Mouse (Mus musculus) midbrain, postnatal 0 days (tissue): ENCODE data around the gene Preb. TPM values are rescaled to one million over a fixed set of nuclear protein-coding genes. Genes with fewer than 3 reads are reported as not detected.

ENCODE experiments used
- ATAC-seq: fragments of 200-750 bp; cut with Nextera tagmentation; 2 replicates; pipeline ENCODE4 v1.8.0; 2017; ENCODE audit warnings: moderate number of reproducible peaks, mild to moderate bottlenecking, moderate TSS enrichment, moderate library complexity; ENCODE audit not compliant: low FRiP score
- DNase-seq: peaks from one replicate; pipeline ENCODE4 v3.0.0-alpha.2; 2015; ENCODE audit warnings: low spot score
- H3K27ac ChIP-seq: fragments of 300-500 bp; sonication (generic); 2 replicates; pipeline ENCODE4 v1.5.1; 2014; ENCODE audit warnings: low read depth, mild to moderate bottlenecking, low read length, mixed read lengths
- H3K27me3 ChIP-seq: fragments of 300-500 bp; sonication (generic); 2 replicates; pipeline ENCODE4 v1.6.1; 2014; ENCODE audit warnings: low read length, control low read depth, mixed read lengths; ENCODE audit not compliant: insufficient read depth
- H3K36me3 ChIP-seq: fragments of 300-500 bp; sonication (generic); 2 replicates; pipeline ENCODE4 v1.6.1; 2014; ENCODE audit warnings: low read length, control low read depth, mixed read lengths; ENCODE audit not compliant: insufficient read depth
- H3K4me1 ChIP-seq: fragments of 300-500 bp; sonication (generic); 2 replicates; pipeline ENCODE4 v1.6.1; 2014; ENCODE audit warnings: mild to moderate bottlenecking, control low read depth, antibody characterized with exemption, low read length, mixed read lengths; ENCODE audit not compliant: insufficient read depth
- H3K4me2 ChIP-seq: fragments of 300-500 bp; sonication (generic); 2 replicates; pipeline ENCODE4 v1.6.1; 2014; ENCODE audit warnings: low read depth, mild to moderate bottlenecking, low read length, mixed read lengths; ENCODE audit not compliant: poor library complexity, severe bottlenecking
- H3K4me3 ChIP-seq: fragments of 300-500 bp; sonication (generic); 2 replicates; pipeline ENCODE4 v1.5.1; 2014; ENCODE audit warnings: low read depth, mild to moderate bottlenecking, low read length, moderate library complexity
- H3K9ac ChIP-seq: fragments of 300-500 bp; sonication (generic); replicated peaks from 2 replicates; pipeline ENCODE4 v1.6.1; 2014; ENCODE audit warnings: mild to moderate bottlenecking, low read length, moderate library complexity, mixed read lengths; ENCODE audit not compliant: poor library complexity, severe bottlenecking
- H3K9me3 ChIP-seq: fragments of 300-500 bp; sonication (generic); 2 replicates; pipeline ENCODE4 v1.6.1; 2016; ENCODE audit warnings: low read length, control low read depth
- CTCF ChIP-seq: IDR thresholded peaks from 2 replicates; pipeline ENCODE4 v1.5.1; 2016; ENCODE audit warnings: antibody characterized with exemption, mild to moderate bottlenecking
- WGBS: fragments of 180-500 bp; shearing (Covaris S2); extraction: QIAGEN DNeasy Blood & Tissue Kit; methylation state at CpG from one replicate; pipeline ENCODE4 v1.1.7; 2014; 5-methylcytosine and 5-hydroxymethylcytosine counted together
- polyA plus RNA-seq: library from polyadenylated mRNA; unstranded; fragments of >200 nt; fragmentation: Nextera tagmentation; extraction: Ambion mirVana; gene quantifications from 2 replicates; pipeline ENCODE4 v1.2.1, GENCODE M21; 2015
- total RNA-seq: library from RNA; depleted of rRNA; stranded (reverse); fragments of >200 nt; gene quantifications from 2 replicates; pipeline ENCODE4 v1.2.3, GENCODE M21; 2014

Gene Preb
- total and polyA plus RNA-seq, 2 experiments from 2014 or later: 37.7 to 89.6 TPM

DNA sequence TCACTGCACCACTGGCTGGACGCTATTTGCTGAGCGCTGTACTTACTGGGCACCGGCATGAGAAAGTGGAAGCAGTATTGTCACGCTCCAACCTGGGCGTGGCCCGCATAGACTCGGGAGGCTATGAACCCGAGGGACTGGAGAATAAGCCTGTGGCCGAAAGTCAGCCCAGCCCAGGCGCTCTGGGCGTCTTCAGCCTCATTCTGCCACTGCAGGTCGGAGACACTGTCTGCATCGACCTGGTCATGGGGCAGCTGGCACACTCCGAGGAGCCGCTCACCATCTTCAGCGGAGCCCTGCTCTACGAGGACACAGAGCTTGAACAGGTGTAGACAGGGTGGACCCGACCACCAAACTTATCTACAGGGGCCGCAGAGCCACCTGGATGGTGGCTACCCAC lies 39.5 kb downstream of the Preb start:
- WGBS: 66% methylated on average over 19 of the region's 19 CpGs
- no peaks in the 10 kb centered on the region for H3K9me3 ChIP-seq
- H3K36me3 ChIP-seq: no peaks in the 10 kb centered on the region
- no peak overlapping the region for H3K27ac ChIP-seq
- H3K4me1 ChIP-seq: peaks cover 1% of the 10 kb centered on the region; the same call in 1 of the 2 replicates
- DNase-seq: no peak
- no peak overlapping the region for H3K4me3 ChIP-seq
- H3K9ac ChIP-seq: no peak overlapping the region
- H3K4me2 ChIP-seq: peak overlapping the region; percentile 88; the same call in 1 of the 2 replicates
- H3K27me3 ChIP-seq: no peaks in the 10 kb centered on the region
- no peak for ATAC-seq
- TF ChIP-seq CTCF: no peak

- ATAC-seq (no peak), DNase-seq (no peak)
- Histone ChIP-seq H3K4me2 (no peak overlapping the region), H3K9ac (no peak overlapping the region), H3K9me3 (no peaks in the 10 kb centered on the region), H3K36me3 (no peaks in the 10 kb centered on the region), H3K27ac (no peak overlapping the region; the same call in 1 of the 2 replicates), H3K4me1 (peaks cover 3% of the 10 kb centered on the region; the same call in 1 of the 2 replicates), H3K27me3 (no peaks in the 10 kb centered on the region), H3K4me3 (no peak overlapping the region)
- TF ChIP-seq CTCF: no peak
- WGBS: 68% methylated on average over 11 of the region's 11 CpGs
These were observed 40.1 kb downstream of the Preb start for GRCm38 (mm10) chr5:30919831-30920614.

DNA sequence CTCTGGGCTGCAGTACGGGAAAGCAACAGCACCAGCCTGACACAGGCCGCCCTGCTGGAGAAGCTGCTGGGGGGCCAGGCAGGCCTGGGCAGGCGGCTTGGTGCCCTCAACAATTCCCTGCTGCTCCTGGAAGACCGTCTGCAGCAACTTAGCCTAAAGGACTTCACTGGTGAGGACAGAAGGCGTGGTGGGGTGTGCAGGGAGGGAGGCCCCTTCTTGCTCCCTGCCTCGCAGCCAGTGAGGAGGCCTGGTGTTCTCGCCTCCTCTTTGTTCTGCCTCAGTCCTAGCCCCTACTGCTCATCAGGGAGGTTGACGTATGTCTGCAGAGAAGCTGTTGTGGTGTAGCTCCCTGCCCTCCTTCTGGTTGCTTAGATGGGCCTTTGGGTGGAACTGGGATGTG lies 41.5 kb downstream of the Preb start:
- no peak for TF ChIP-seq CTCF
- no peaks in the 10 kb centered on the region for H3K27me3 ChIP-seq
- no peak overlapping the region for H3K4me3 ChIP-seq
- DNase-seq (no peak), ATAC-seq (no peak)
- peaks cover 3% of the 10 kb centered on the region; the same call in 1 of the 2 replicates for H3K4me1 ChIP-seq
- H3K9ac ChIP-seq: no peak overlapping the region
- H3K4me2 ChIP-seq: no peak overlapping the region
- H3K27ac ChIP-seq: no peak overlapping the region
- H3K36me3 ChIP-seq: no peaks in the 10 kb centered on the region
- 79% methylated on average over 8 of the region's 8 CpGs for WGBS
- no peaks in the 10 kb centered on the region for H3K9me3 ChIP-seq

- Histone ChIP-seq H3K27ac (no peak overlapping the region), H3K27me3 (no peaks in the 10 kb centered on the region), H3K4me1 (peaks cover 3% of the 10 kb centered on the region; the same call in 1 of the 2 replicates), H3K9ac (no peak overlapping the region), H3K9me3 (no peaks in the 10 kb centered on the region), H3K4me2 (no peak overlapping the region), H3K4me3 (no peak overlapping the region), H3K36me3 (no peaks in the 10 kb centered on the region)
- no peak for ATAC-seq
- no peak for TF ChIP-seq CTCF
- DNase-seq: no peak
- WGBS: 86% methylated on average over 31 of the region's 31 CpGs
These were observed 42.1 kb downstream of the Preb start for GRCm38 (mm10) chr5:30917891-30918670.

DNA sequence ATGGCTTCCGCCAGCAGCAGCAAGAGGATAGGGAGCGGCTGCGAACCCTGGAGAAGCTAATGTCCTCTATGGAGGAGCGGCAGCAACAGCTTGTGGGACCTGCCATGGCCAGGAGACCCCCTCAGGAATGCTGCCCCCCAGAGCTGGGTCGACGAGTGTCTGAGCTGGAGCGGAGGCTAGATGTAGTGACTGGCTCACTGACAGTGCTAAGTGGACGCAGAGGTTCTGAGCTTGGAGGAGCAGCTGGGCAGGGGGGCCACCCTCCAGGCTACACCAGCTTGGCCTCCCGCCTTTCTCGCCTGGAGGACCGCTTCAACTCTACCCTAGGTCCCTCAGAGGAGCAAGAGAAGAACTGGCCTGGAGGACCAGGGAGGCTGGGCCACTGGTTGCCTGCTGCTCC lies 42.8 kb downstream of the Preb start:
- H3K27me3 ChIP-seq: no peaks in the 10 kb centered on the region
- no peaks in the 10 kb centered on the region for H3K36me3 ChIP-seq
- 85% methylated on average over 11 of the region's 11 CpGs for WGBS
- H3K9ac ChIP-seq: no peak overlapping the region
- no peak overlapping the region for H3K4me2 ChIP-seq
- no peak for TF ChIP-seq CTCF
- no peak overlapping the region for H3K27ac ChIP-seq
- DNase-seq (no peak), ATAC-seq (no peak)
- no peak overlapping the region for H3K4me3 ChIP-seq
- H3K4me1 ChIP-seq: peaks cover 3% of the 10 kb centered on the region; the same call in 1 of the 2 replicates
- H3K9me3 ChIP-seq: no peaks in the 10 kb centered on the region

DNA sequence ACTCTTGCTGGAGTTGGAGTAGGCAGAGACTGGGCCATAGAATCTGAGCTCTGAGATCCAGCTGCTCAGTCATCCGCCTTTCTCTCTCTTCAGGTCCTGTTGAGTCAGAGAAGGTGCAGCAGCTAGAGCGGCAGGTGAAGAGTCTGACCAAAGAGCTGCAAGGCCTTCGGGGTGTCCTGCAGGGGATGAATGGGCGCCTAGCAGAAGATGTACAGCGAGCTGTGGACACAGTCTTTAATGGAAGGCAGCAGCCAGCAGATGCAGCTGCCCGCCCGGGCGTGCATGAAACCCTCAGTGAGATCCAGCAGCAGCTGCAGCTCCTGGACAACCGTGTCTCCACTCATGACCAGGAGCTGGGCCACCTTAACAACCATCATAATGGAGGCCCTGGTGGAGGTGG lies 43.3 kb downstream of the Preb start:
- H3K27ac ChIP-seq: no peak overlapping the region
- ATAC-seq: no peak
- DNase-seq: no peak
- no peaks in the 10 kb centered on the region for H3K9me3 ChIP-seq
- H3K4me3 ChIP-seq: no peak overlapping the region
- no peak overlapping the region for H3K4me2 ChIP-seq
- no peaks in the 10 kb centered on the region for H3K27me3 ChIP-seq
- no peak overlapping the region; the same call in 1 of the 2 replicates for H3K9ac ChIP-seq
- peaks cover 3% of the 10 kb centered on the region; the same call in 1 of the 2 replicates for H3K4me1 ChIP-seq
- 94% methylated on average over 9 of the region's 9 CpGs for WGBS
- TF ChIP-seq CTCF: no peak
- H3K36me3 ChIP-seq: no peaks in the 10 kb centered on the region
